Mouse (Mus musculus): ENCODE measurements around the gene Zc3h8. TPM values are rescaled to one million over a fixed set of nuclear protein-coding genes. Genes with fewer than 3 reads are reported as not detected.

Zc3h8 gene
- total RNA-seq (2023): 1 to 10 TPM; 3.5 to 4.5 TPM

DNA sequence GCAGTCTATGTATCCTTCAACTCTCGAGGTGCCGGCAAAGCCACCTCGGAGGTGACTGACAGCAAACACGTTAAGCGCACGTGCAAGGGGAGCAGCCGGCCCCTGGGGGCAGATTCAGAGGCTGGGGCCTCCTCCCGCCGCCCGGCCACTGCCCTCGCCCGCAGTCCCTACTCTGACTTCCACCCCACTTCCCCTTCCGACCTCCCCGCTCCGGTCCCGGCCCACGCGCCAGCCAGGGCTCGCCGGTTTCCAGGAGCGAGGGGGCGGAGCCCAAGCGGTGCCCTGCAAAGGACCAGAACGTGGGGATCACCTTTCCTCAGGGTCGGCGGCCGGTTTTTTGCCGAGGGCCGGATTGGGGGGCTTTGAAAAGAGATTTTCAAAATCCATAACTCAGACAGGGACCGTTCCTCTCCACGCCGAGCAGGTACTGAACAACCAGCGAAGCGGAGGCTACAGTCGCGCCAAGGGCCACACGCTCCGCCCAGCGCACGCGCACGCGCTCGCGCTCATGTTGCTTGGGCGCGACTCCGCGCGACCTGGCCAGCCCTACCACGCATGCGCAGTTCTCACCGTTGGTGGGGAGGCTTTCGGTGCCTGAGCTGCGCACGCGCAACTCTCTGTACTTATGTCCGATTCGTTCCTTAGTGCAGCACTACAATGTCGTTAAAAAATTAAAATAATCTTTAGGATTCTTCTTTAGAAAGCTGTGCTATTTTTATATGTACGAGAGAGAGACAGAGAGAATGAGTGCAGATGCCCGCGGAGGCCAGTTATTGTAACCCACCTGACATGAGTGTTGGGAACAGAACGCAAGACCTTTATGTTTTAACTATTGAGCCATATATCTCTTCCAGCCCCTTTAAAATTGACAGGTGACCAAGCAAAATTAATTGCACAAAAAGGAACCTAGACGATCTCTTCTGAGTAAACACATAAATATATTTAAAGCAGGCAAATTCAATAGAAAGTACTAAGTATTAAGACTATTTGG lies at the start of gene Zc3h8:
Gene Zc3h8 (minus strand): TSS at position 540 of the 991 bp plus-strand sequence.

DNA sequence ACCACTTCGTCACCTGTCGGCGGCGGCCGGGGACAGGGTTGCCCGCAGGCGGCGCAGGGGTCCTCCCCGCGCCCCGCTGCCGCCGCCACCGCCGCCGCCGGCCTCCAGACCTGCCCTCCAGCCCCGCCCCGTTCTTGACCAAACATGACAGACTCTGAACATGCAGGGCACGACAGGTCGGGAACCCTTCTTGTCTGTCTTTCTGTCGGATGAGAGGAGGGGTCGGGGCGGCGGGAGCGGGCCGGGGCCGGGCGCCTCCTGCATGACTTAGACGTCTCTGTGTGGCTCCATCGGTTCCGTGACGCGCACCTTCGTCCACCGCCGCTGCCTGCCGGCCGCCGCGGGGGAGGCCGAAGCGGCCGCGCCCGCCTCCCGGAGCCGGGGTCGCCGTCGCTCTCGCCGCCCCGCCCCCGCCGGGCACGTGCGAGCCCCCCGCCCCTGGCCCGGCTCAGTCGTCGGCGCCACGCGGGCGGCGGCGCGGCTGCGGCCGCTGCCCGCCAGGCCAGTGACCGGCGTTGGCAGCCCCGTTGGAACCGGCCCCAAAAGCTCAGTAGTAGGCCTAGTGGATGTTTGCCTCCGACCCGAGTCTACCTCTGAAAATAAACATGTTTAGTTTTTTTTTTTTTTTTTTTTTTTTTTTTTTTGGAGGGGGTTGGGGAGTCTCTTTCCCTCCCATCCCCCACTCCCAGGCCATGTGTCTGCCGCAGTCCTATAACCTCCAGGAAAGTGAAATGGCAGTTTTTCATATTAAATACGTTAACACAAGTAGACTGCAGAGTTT lies 24.0 kb upstream of the Zc3h8 start, which contains the start of gene Gm10762:
Gene Gm10762 (minus strand): TSS at position 65 of the 781 bp plus-strand sequence.

DNA sequence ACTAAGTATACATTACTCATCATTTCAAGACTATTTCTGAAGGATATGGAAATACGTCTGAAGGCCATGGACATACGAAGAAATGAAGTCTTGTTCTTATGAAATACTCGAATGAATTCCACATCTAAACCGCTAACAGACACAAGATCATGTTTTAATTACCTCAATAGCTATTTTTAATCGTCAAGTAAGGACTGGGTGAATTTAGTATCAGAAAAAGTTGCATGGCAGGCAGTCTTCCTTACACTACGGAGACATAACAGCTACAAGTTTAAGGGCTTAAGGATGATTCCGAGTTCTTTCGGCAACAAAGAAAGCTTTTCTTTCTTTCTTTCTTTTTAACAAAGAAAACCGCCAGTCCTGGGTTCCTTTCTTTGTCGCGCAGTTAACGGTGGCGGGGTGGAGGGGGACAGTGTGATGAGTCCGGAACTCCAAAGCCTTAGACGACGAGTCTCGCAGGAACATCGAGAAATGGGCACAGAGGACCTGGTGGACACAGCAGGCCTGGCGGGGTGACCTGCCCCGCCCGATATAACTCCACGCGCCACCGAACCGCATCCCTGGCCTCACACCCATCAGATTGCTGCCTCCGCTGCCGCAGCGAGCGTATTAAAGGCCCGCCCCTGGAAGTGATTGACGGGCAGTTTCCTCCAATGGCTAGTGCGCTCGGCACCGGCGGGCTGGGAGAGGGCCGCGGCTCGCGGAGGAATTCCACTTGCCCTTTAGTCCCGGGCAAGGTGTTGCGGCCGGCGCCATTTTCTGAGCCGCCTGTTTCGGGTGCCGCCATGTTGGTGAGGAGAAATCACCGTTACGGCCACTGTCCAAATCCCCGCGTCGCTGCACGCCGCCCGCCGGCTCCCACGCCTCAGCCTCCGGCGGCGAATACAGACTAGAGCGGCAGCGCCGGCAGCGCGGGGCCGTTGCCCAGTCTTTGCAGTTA lies 23.0 kb upstream of the Zc3h8 start, which contains the start of gene Zc3h6:
Gene Zc3h6 (plus strand): TSS at position 762 of the 940 bp plus-strand sequence.

Other genes starting within 250 kb of the Zc3h8 start
- 10 to 100 TPM; 67.9 to 75.3 TPM for gene Mertk, start 245.1 kb downstream of the Zc3h8 start, total RNA-seq (2023)
- gene Tmem87b, start 126.0 kb downstream of the Zc3h8 start, total RNA-seq (2023): 10 to 100 TPM; 26.6 to 32.7 TPM
- not detected for gene Fbln7, start 81.1 kb downstream of the Zc3h8 start, total RNA-seq (2023)
- gene Zc3h6, start 23.3 kb upstream of the Zc3h8 start, total RNA-seq (2023): 1 to 10 TPM; 3.7 to 5.0 TPM
- 1 to 10 TPM; 2.5 TPM for gene Gm10762, start 23.6 kb upstream of the Zc3h8 start, total RNA-seq (2023)
- not detected for gene Vinac1, start 104.1 kb upstream of the Zc3h8 start, total RNA-seq (2023)
- 1 to 10 TPM; 4.8 to 5.6 TPM for gene Ttl, start 121.9 kb upstream of the Zc3h8 start, total RNA-seq (2023)
- 10 to 100 TPM; 19.0 to 20.8 TPM for gene Polr1b, start 156.9 kb upstream of the Zc3h8 start, total RNA-seq (2023)
- gene Chchd5, start 185.6 kb upstream of the Zc3h8 start, total RNA-seq (2023): 1 to 10 TPM; 8.9 to 9.2 TPM

Measured in monocyte, adult 59 days (primary cell).